Mouse (Mus musculus) forebrain, embryonic 13.5 days (tissue): ENCODE data around the gene Noxa1. TPM values are rescaled to one million over a fixed set of nuclear protein-coding genes. Genes with fewer than 3 reads are reported as not detected.
A peak's percentile ranks its signal among the peaks of the same experiment; 100 is the strongest.

Experiments used
- ATAC-seq: fragments of 200-750 bp; cut with Nextera tagmentation; 2 replicates; pipeline ENCODE4 v1.8.0; 2017
- H3K27ac ChIP-seq: fragments of 300-500 bp; sonication (generic); 2 replicates; pipeline ENCODE4 v1.5.1; 2015; ENCODE audit warnings: inconsistent platforms, mild to moderate bottlenecking, moderate library complexity
- H3K27me3 ChIP-seq: fragments of 300-500 bp; sonication (generic); 2 replicates; pipeline ENCODE4 v1.6.1; 2015; ENCODE audit warnings: mild to moderate bottlenecking, inconsistent platforms
- H3K36me3 ChIP-seq: fragments of 300-500 bp; sonication (generic); 2 replicates; pipeline ENCODE4 v1.6.1; 2015; ENCODE audit warnings: mild to moderate bottlenecking, inconsistent platforms; ENCODE audit not compliant: poor library complexity, severe bottlenecking
- H3K4me1 ChIP-seq: fragments of 300-500 bp; sonication (generic); 2 replicates; pipeline ENCODE4 v1.6.1; 2015; ENCODE audit warnings: inconsistent platforms
- H3K4me2 ChIP-seq: fragments of 300-500 bp; sonication (generic); 2 replicates; pipeline ENCODE4 v1.6.1; 2015; ENCODE audit warnings: inconsistent platforms, mild to moderate bottlenecking, moderate library complexity
- H3K4me3 ChIP-seq: fragments of 300-500 bp; sonication (generic); 2 replicates; pipeline ENCODE4 v1.5.1; 2015; ENCODE audit warnings: mild to moderate bottlenecking, inconsistent platforms
- H3K9ac ChIP-seq: fragments of 300-500 bp; sonication (generic); 2 replicates; pipeline ENCODE4 v1.6.1; 2015; ENCODE audit warnings: mild to moderate bottlenecking, inconsistent platforms
- H3K9me3 ChIP-seq: fragments of 300-500 bp; sonication (generic); replicated peaks from 2 replicates; pipeline ENCODE4 v1.6.1; 2016; ENCODE audit warnings: inconsistent platforms
- WGBS: fragments of 180-500 bp; shearing (Covaris S2); methylation state at CpG from one replicate; pipeline ENCODE4 v1.1.7; 2015; 5-methylcytosine and 5-hydroxymethylcytosine counted together
- polyA plus RNA-seq: library from polyadenylated mRNA; unstranded; fragments of >200 nt; fragmentation: Nextera tagmentation; extraction: Ambion mirVana; gene quantifications from 2 replicates; pipeline ENCODE4 v1.2.1, GENCODE M21; 2015

Gene Noxa1
- not detected in 2 replicates for polyA plus RNA-seq

- no peaks in the 10 kb centered on the region for H3K9me3 ChIP-seq
- H3K27ac ChIP-seq: no peak within 1 kb of the TSS
- no peak for ATAC-seq
- 54% methylated on average over 28 of the region's 28 CpGs for WGBS
- peaks cover 8% of the 10 kb centered on the region for H3K27me3 ChIP-seq
- no peaks in the 10 kb centered on the region for H3K36me3 ChIP-seq
- H3K9ac ChIP-seq: no peak within 1 kb of the TSS
- H3K4me2 ChIP-seq: no peak within 1 kb of the TSS
- peaks cover 15% of the 10 kb centered on the region for H3K4me1 ChIP-seq
- no peak within 1 kb of the TSS for H3K4me3 ChIP-seq
Measured at GRCm38 (mm10) chr2:25095109-25095850, at the start of gene Noxa1. Noxa1 (minus strand) TSS chr2:25095149.

DNA sequence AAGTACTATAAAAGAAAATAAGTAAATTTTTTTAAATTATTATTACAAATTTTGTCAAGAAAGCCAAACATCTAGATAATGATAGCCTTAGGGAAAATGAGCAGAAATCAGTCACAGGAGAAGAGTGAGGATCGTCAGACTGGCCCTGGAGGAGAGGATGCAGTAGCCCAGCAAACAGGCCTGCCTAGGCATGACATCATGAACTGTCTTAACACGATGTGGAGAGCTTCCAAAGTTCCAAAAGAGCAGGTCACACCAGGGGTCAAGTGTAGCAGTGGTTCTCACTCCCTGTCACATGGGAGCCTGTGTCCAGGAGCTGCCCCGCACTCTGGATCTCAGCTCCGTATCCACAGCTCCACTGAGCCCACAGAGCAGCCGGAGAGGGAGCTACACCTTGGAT is 47.0 kb upstream of the Noxa1 start:
- Histone ChIP-seq H3K9me3 (peaks cover 4% of the 10 kb centered on the region; the same call in 1 of the 2 replicates), H3K27ac (no peak overlapping the region), H3K4me2 (no peak overlapping the region), H3K4me1 (no peaks in the 10 kb centered on the region), H3K36me3 (no peaks in the 10 kb centered on the region), H3K27me3 (no peaks in the 10 kb centered on the region), H3K9ac (no peak overlapping the region), H3K4me3 (no peak overlapping the region)
- 89% methylated on average over 5 of the region's 5 CpGs for WGBS
- ATAC-seq: no peak

GRCm38 (mm10) chr2:25141185-25141584 is 46.2 kb upstream of the Noxa1 start:
- Histone ChIP-seq H3K4me3 (no peak overlapping the region), H3K4me1 (no peaks in the 10 kb centered on the region), H3K9ac (no peak overlapping the region), H3K9me3 (peaks cover 4% of the 10 kb centered on the region; the same call in 1 of the 2 replicates), H3K27me3 (no peaks in the 10 kb centered on the region), H3K36me3 (no peaks in the 10 kb centered on the region), H3K4me2 (no peak overlapping the region), H3K27ac (no peak overlapping the region)
- no peak for ATAC-seq
- WGBS: 65% methylated on average over 4 of the region's 4 CpGs

DNA sequence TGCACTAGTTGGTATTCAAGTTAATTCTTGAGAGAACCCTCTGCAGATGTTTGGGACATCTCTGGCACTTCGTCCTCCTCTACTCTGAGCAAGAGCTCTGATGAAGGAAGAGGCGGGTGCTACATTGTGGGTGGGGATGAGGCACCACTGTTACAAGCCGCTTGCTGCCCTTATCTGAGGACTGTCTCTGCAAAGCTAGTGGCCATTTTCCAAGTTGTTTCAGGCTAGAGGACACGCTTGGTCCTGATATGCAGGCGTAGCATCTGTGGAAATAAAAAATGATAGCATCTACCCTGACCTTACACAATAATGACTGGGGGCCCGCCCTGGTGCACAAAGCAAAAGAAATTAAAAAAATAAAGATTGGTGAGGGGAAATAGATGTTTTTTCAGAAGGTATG is 42.9 kb upstream of the Noxa1 start:
- H3K9ac ChIP-seq: no peak overlapping the region
- 86% methylated on average over 6 of the region's 6 CpGs for WGBS
- no peak for ATAC-seq

GRCm38 (mm10) chr2:25131601-25132000 is 36.7 kb upstream of the Noxa1 start:
- no peak overlapping the region for H3K4me2 ChIP-seq
- 76% methylated on average over 9 of the region's 9 CpGs for WGBS

More for the DNA sequence above, 42.9 kb upstream of the Noxa1 start:
- no peak overlapping the region for H3K4me3 ChIP-seq
- H3K4me2 ChIP-seq: no peak overlapping the region
- no peaks in the 10 kb centered on the region for H3K4me1 ChIP-seq
- H3K9me3 ChIP-seq: peaks cover 4% of the 10 kb centered on the region; the same call in 1 of the 2 replicates
- no peak overlapping the region for H3K27ac ChIP-seq
- H3K36me3 ChIP-seq: no peaks in the 10 kb centered on the region
- H3K27me3 ChIP-seq: no peaks in the 10 kb centered on the region

GRCm38 (mm10) chr2:25128072-25128471 is 33.1 kb upstream of the Noxa1 start:
- no peak for ATAC-seq
- 74% methylated on average over 11 of the region's 11 CpGs for WGBS
- peak overlapping the region; percentile 92 for H3K27ac ChIP-seq

More at GRCm38 (mm10) chr2:25131601-25132000, 36.7 kb upstream of the Noxa1 start:
- no peak for ATAC-seq
- no peaks in the 10 kb centered on the region for H3K27me3 ChIP-seq
- H3K9ac ChIP-seq: no peak overlapping the region
- H3K4me1 ChIP-seq: peaks cover 30% of the 10 kb centered on the region
- no peaks in the 10 kb centered on the region for H3K9me3 ChIP-seq
- no peak overlapping the region for H3K4me3 ChIP-seq
- no peaks in the 10 kb centered on the region for H3K36me3 ChIP-seq
- H3K27ac ChIP-seq: no peak overlapping the region

GRCm38 (mm10) chr2:25127206-25127605 is 32.3 kb upstream of the Noxa1 start:
- ATAC-seq: no peak
- WGBS: 32% methylated on average over 5 of the region's 5 CpGs
- H3K27ac ChIP-seq: peak overlapping the region; percentile 92
- no peak overlapping the region for H3K4me2 ChIP-seq
- H3K4me1 ChIP-seq: peaks cover 47% of the 10 kb centered on the region
- H3K27me3 ChIP-seq: no peaks in the 10 kb centered on the region
- H3K4me3 ChIP-seq: no peak overlapping the region
- no peaks in the 10 kb centered on the region for H3K36me3 ChIP-seq
- H3K9me3 ChIP-seq: no peaks in the 10 kb centered on the region
- no peak overlapping the region for H3K9ac ChIP-seq

More at GRCm38 (mm10) chr2:25128072-25128471, 33.1 kb upstream of the Noxa1 start:
- Histone ChIP-seq H3K4me3 (no peak overlapping the region), H3K36me3 (no peaks in the 10 kb centered on the region), H3K27me3 (no peaks in the 10 kb centered on the region), H3K9me3 (no peaks in the 10 kb centered on the region), H3K9ac (no peak overlapping the region), H3K4me2 (no peak overlapping the region), H3K4me1 (peaks cover 47% of the 10 kb centered on the region)

DNA sequence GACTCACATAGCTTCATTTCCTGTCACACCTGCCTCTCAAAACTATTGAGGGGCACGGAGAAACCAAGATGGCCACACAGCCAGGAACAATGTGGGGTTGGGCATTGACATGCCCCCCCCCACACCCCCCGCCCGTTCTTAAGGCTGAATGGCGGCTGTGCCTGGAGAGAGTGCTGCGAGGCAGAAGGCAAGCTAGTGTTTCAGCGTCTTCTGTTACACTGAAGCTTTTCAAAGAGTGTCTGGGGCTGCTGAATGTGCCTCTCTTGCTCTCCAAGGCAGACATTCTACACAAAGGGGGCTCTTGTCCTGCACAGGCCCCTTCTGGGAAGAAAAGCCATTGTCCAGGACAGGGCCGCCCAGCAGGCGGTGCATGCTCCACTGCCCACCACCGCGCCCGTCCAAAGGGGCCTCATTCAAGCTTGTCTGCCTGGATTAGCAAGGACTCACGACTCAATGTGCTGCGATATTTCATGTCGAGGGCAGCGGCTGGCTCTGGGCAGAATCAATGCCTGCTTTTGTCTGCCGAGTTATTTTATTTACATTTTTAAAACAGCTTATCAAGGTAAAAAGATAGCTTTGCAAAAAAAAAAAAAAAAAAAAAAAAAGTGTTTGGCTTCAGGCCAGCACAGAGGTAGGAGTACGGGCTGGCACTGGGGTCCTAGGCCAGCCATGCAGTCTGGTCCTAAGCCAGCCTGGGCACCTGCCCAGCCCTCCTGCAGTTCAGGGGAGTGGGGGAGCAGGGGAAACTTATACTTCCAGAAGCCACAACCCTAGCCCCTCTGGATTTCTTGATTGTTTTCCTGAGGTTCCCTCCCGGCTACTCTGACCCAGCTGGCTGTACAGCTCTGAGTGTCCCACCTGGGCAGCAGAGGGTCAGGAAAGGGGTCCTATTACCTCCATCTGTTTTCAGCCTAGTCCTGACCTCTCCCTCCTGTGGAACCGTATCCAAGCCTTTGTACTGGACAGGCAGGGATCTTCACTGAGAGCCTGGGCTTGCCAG is 31.4 kb upstream of the Noxa1 start:
- H3K9me3 ChIP-seq: no peaks in the 10 kb centered on the region
- 4% methylated on average over 19 of the region's 19 CpGs for WGBS
- H3K36me3 ChIP-seq: no peaks in the 10 kb centered on the region
- no peak overlapping the region for H3K4me3 ChIP-seq
- peaks cover 47% of the 10 kb centered on the region for H3K4me1 ChIP-seq
- peak overlapping the region; percentile 92 for H3K27ac ChIP-seq
- peak; percentile 93 for ATAC-seq
- no peaks in the 10 kb centered on the region for H3K27me3 ChIP-seq
- peak overlapping the region; percentile 34 for H3K4me2 ChIP-seq
- peak overlapping the region; percentile 7 for H3K9ac ChIP-seq

DNA sequence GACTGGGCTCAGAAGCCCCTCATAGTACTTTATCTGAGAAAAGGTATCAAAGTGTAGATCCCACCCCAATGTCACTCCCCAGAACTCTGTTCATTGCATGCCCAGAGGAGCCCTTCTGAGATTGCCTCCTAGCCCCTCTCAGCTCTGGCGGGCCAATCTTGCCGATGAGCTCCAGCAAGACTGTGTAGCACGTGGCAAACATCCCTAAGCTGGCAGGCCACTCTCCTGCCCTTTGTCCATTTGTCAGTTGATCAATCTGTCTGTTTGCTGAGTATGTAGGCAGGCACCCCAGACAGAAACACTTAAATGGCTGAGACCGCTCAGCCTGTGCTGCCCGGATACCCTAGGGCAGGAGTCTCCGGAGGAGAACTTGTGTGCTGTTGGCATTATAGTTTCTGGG is 30.2 kb upstream of the Noxa1 start:
- H3K9ac ChIP-seq: no peak overlapping the region
- no peaks in the 10 kb centered on the region for H3K9me3 ChIP-seq
- no peak for ATAC-seq
- H3K4me2 ChIP-seq: no peak overlapping the region
- H3K27ac ChIP-seq: peak overlapping the region; percentile 92
- no peaks in the 10 kb centered on the region for H3K36me3 ChIP-seq
- H3K4me1 ChIP-seq: peaks cover 47% of the 10 kb centered on the region
- H3K4me3 ChIP-seq: no peak overlapping the region
- 63% methylated on average over 6 of the region's 6 CpGs for WGBS
- no peaks in the 10 kb centered on the region for H3K27me3 ChIP-seq

- Histone ChIP-seq H3K36me3 (no peaks in the 10 kb centered on the region), H3K4me2 (no peak overlapping the region), H3K4me3 (no peak overlapping the region), H3K9ac (no peak overlapping the region), H3K4me1 (peaks cover 45% of the 10 kb centered on the region), H3K27me3 (no peaks in the 10 kb centered on the region), H3K9me3 (no peaks in the 10 kb centered on the region), H3K27ac (no peak overlapping the region)
- ATAC-seq: no peak
- WGBS: 82% methylated on average over 3 of the region's 3 CpGs
Measured at GRCm38 (mm10) chr2:25124411-25124810, 29.5 kb upstream of the Noxa1 start.

GRCm38 (mm10) chr2:25123527-25123926 is 28.6 kb upstream of the Noxa1 start:
- WGBS: 89% methylated on average over 5 of the region's 5 CpGs
- ATAC-seq: no peak
- Histone ChIP-seq H3K4me1 (peaks cover 36% of the 10 kb centered on the region), H3K9ac (no peak overlapping the region), H3K27ac (no peak overlapping the region), H3K36me3 (no peaks in the 10 kb centered on the region), H3K4me3 (no peak overlapping the region), H3K27me3 (no peaks in the 10 kb centered on the region), H3K9me3 (no peaks in the 10 kb centered on the region; the same call in 1 of the 2 replicates), H3K4me2 (no peak overlapping the region)

- no peak for ATAC-seq
- Histone ChIP-seq H3K9ac (no peak overlapping the region), H3K36me3 (no peaks in the 10 kb centered on the region), H3K4me2 (no peak overlapping the region), H3K9me3 (no peaks in the 10 kb centered on the region; the same call in 1 of the 2 replicates), H3K27ac (no peak overlapping the region), H3K4me1 (peaks cover 28% of the 10 kb centered on the region), H3K4me3 (no peak overlapping the region), H3K27me3 (no peaks in the 10 kb centered on the region)
- 66% methylated on average over 2 of the region's 2 CpGs for WGBS
Measured at GRCm38 (mm10) chr2:25122666-25123065, 27.7 kb upstream of the Noxa1 start.
